Mouse (Mus musculus): ENCODE data around the gene Steap1. TPM values are rescaled to one million over a fixed set of nuclear protein-coding genes. Genes with fewer than 3 reads are reported as not detected.

Steap1 gene
- not detected in 2 replicates for polyA plus RNA-seq (2012; ENCODE audit: insufficient read depth, insufficient read length, low replicate concordance, missing spikeins)

DNA sequence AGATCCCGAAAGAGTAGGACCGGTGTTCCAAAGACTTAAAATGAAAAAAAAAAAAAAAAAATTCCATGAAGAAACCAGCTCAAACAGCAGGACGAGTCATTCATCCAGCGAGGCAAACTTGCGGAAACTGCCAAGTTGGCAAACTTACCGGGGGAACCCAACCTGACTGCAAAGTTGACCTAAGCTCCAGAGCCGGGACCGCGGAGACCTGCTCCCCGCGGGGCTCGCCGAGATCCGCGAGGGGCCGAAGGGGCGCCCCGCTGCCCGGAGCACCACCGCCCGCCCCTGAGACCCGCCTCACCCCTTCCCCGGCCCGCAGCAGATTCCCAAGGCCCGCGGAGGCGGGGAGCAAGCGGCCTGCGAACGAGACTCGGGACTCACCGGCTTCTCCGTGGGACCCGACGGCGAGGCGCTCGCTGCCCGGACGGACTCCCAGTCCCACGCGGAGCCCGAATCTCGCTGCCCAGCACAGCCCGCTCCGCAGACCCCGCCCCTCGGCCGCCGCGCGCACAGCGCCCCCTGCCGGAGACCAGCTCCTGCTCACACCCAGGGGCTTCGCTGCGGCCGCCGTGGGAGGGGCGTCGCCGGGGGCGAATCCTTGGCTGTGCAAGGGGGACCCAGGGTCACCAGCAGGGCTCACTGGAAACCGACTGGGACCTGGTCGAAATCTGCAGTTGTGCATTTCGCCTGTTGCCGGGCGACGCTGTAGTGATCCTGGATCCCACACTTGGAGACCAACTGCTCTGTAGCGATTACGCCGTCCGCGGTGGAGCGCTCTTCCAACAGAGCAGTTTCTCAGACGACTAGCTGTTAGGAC, at the start of gene Steap1:
Steap1 (minus strand) TSS at position 461 of the 817 bp plus-strand sequence.
- 2% methylated on average over 75 of the region's 75 CpGs for WGBS
- no peaks in the 10 kb centered on the region for H3K4me1 ChIP-seq (ENCODE audit: control insufficient read depth, insufficient read depth, low read length)

DNA sequence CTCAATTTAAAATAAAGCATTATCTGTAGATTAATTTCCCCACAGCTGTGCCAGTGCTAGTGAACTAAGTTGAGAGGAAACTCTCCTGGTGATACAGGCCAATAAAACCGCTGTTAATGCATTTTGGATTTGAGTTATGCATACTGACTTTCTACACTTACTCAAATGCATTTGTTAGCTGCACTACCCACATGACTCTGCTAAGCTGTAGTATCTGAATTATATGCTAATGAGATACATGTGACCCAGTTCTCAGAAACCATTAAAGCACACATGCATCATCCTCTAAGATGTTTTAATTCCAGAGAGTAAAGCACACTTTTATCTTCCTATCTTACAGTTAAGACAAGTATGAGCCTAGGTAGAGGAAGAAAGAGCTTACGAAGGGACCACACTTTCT, 38.0 kb upstream of the Steap1 start:
- H3K27ac ChIP-seq (ENCODE audit: insufficient read depth, low read depth, low read length) = no peak overlapping the region
- TF ChIP-seq CTCF (IDR thresholded peaks at IDR 0.05; ENCODE audit: insufficient read depth, low read depth, low read length) (no peak), POLR2A (IDR thresholded peaks at IDR 0.05; ENCODE audit: insufficient read depth, low read depth, low read length) (no peak)
- no peaks in the 10 kb centered on the region for H3K4me1 ChIP-seq (ENCODE audit: control insufficient read depth, insufficient read depth, low read length)
- 85% methylated on average over 2 of the region's 2 CpGs for WGBS
- no peak overlapping the region for H3K4me3 ChIP-seq (ENCODE audit: insufficient read depth, low read depth, low read length)

More for the DNA sequence above, at the start of gene Steap1:
- no peak within 1 kb of the TSS for H3K27ac ChIP-seq (ENCODE audit: insufficient read depth, low read depth, low read length)
- TF ChIP-seq CTCF (IDR thresholded peaks at IDR 0.05; ENCODE audit: insufficient read depth, low read depth, low read length) (peak; percentile 99), POLR2A (IDR thresholded peaks at IDR 0.05; ENCODE audit: insufficient read depth, low read depth, low read length) (no peak; the same call in 1 of the 2 replicates)
- peak within 1 kb of the TSS; percentile 61 for H3K4me3 ChIP-seq (ENCODE audit: insufficient read depth, low read depth, low read length)

DNA sequence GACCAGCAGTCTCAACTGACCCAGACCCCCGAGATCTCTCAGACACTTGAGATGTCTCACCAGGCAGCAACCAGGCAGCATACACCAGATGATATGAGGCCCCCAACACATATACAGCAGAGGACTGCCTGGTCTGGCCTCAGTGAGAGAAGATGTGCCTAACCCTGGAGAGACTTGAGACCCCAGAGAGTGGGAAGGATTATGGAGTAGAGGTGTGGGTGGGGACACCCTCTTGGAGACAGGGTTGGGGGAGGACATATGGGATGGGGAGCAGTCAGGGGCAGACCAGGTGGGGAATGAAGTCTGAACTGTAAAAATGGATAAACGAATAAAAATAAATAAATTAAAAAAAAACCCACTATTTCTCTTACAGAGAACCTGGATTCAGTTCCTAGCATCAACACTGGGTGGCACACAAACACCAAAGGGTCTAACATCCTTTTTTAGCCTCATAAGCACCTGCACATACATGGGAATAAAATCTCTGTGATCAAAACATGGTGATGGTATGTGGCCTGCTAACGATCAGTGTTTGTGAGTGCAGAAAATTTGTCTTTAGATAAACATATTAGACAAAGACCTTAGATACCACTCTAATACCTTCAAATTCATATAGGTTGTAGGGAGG, 7.4 kb upstream of the Steap1 start:
- Histone ChIP-seq H3K4me3 (ENCODE audit: insufficient read depth, low read depth, low read length) (no peak overlapping the region), H3K27ac (ENCODE audit: insufficient read depth, low read depth, low read length) (no peak overlapping the region), H3K4me1 (ENCODE audit: control insufficient read depth, insufficient read depth, low read length) (no peaks in the 10 kb centered on the region)
- WGBS = 61% methylated on average over 3 of the region's 3 CpGs
- TF ChIP-seq POLR2A (IDR thresholded peaks at IDR 0.05; ENCODE audit: insufficient read depth, low read depth, low read length) (no peak), CTCF (IDR thresholded peaks at IDR 0.05; ENCODE audit: insufficient read depth, low read depth, low read length) (no peak)

DNA sequence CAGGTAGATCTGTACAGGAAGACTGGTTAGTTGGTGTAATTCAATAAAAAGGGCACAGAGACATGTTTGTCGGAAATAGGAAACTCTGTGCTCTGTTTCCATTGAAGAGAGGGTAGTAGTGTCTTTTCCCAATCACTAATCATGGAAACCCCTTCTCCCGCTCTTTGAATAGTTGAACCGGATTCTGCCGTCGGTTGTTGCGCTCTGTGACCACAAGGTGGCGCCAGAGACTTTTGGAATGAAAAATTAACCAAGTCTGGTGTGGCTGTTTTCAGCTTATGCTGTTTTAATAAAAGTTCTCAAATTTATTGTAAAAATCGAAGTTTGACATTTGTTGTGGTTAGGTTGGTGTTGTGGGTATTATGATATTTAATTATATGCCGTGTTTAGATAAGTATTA, 5.9 kb upstream of the Steap1 start:
- no peak overlapping the region for H3K4me3 ChIP-seq (ENCODE audit: insufficient read depth, low read depth, low read length)
- H3K4me1 ChIP-seq (ENCODE audit: control insufficient read depth, insufficient read depth, low read length) = no peaks in the 10 kb centered on the region
- no peak overlapping the region for H3K27ac ChIP-seq (ENCODE audit: insufficient read depth, low read depth, low read length)
- TF ChIP-seq CTCF (IDR thresholded peaks at IDR 0.05; ENCODE audit: insufficient read depth, low read depth, low read length) = peak; percentile 76
- TF ChIP-seq POLR2A (IDR thresholded peaks at IDR 0.05; ENCODE audit: insufficient read depth, low read depth, low read length) = no peak
- 2% methylated on average over 9 of the region's 9 CpGs for WGBS

DNA sequence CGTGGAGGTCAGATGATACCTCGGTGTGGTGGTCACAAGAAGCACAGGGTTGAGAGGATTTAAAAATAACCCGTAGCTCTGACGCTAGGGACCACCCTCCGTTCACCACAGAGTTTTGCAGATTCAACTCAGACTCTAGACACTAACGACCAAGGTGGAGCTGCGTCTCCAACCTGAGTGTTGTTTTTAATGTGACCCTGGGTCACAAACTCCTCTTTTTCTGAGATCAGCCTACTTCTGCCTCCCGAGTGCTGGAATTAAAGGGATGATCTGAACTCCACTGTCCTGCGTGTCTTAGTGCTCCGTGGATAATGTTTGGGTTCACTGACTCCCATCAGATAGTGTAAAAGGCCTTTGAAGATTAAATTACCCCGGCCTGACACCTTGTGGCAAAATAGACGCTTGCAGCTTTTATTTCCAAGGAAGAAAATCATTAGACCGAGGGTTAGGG, 671 bp upstream of the Steap1 start:
- Histone ChIP-seq H3K27ac (ENCODE audit: insufficient read depth, low read depth, low read length) (no peak overlapping the region), H3K4me1 (ENCODE audit: control insufficient read depth, insufficient read depth, low read length) (no peaks in the 10 kb centered on the region), H3K4me3 (ENCODE audit: insufficient read depth, low read depth, low read length) (peak overlapping the region; percentile 61)
- WGBS = under 1% methylated on average over 13 of the region's 13 CpGs
- TF ChIP-seq CTCF (IDR thresholded peaks at IDR 0.05; ENCODE audit: insufficient read depth, low read depth, low read length) (no peak), POLR2A (IDR thresholded peaks at IDR 0.05; ENCODE audit: insufficient read depth, low read depth, low read length) (no peak)

DNA sequence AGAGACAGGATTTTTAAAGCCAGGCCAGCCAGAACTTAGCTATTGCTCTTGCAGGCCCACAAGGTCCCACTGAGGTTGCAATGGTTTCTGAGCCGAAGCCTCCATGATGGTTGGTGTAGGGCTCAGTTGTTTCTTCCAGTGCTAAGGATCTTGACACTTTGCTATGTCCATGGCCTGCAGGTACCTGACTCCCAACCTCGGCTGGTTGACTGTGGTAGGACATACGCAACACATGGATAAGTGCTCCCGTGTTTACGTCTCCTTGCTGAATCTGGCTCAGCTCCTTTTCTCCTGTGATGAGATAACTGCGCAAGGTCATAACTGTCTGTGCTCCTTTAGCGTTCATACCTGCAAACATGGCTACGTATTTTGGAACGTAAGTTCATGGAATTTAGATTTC, 14.7 kb downstream of the Steap1 start:
- 96% methylated on average over 9 of the region's 9 CpGs for WGBS
- TF ChIP-seq POLR2A (IDR thresholded peaks at IDR 0.05; ENCODE audit: insufficient read depth, low read depth, low read length) (no peak), CTCF (IDR thresholded peaks at IDR 0.05; ENCODE audit: insufficient read depth, low read depth, low read length) (no peak)
- Histone ChIP-seq H3K4me1 (ENCODE audit: control insufficient read depth, insufficient read depth, low read length) (no peaks in the 10 kb centered on the region), H3K4me3 (ENCODE audit: insufficient read depth, low read depth, low read length) (no peak overlapping the region), H3K27ac (ENCODE audit: insufficient read depth, low read depth, low read length) (no peak overlapping the region)

DNA sequence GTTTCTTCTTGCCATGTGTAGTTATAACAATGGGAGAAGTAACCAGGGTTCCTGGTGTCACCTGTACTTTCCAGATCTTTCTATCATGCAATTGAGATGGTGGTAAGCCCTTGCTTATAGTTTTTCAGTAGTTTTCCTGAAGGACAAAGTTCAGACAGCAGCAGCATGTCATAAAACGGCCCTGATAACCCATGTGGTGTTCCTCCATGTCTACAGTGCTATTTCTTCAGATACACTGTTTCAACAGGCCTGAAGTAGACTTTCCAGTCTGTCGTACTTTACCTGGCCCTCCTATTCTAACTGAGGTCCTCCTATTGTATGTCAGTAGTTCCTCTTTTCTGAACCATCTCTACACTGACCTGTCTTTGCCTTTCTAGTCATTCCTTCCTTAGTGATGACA, 16.3 kb downstream of the Steap1 start:
- TF ChIP-seq POLR2A (IDR thresholded peaks at IDR 0.05; ENCODE audit: insufficient read depth, low read depth, low read length) (no peak), CTCF (IDR thresholded peaks at IDR 0.05; ENCODE audit: insufficient read depth, low read depth, low read length) (no peak)

DNA sequence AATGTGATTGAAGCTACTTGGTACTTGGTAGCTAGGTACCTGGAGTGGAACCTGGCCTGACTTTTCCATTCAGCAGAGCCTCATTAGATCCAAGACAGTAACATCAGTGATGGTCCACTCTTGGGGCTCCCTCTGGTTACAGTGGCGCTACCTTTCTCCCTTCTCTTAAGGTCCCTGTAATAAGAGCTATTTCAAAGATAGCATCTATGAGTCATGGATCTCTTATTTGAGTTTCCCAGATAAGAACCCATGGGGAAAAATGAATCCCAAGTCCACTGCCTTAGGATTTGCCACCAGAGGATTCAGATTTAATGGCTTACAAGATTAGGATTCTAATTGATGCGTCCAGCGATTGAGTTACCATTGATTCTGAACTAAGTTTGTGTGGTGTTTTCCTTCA, 16.9 kb downstream of the Steap1 start:
- Histone ChIP-seq H3K27ac (ENCODE audit: insufficient read depth, low read depth, low read length) (no peak overlapping the region), H3K4me3 (ENCODE audit: insufficient read depth, low read depth, low read length) (no peak overlapping the region), H3K4me1 (ENCODE audit: control insufficient read depth, insufficient read depth, low read length) (no peaks in the 10 kb centered on the region)
- WGBS = 79% methylated on average over 3 of the region's 3 CpGs
- TF ChIP-seq POLR2A (IDR thresholded peaks at IDR 0.05; ENCODE audit: insufficient read depth, low read depth, low read length) (no peak), CTCF (IDR thresholded peaks at IDR 0.05; ENCODE audit: insufficient read depth, low read depth, low read length) (no peak)

More for the DNA sequence above, 16.3 kb downstream of the Steap1 start:
- Histone ChIP-seq H3K27ac (ENCODE audit: insufficient read depth, low read depth, low read length) (no peak overlapping the region), H3K4me3 (ENCODE audit: insufficient read depth, low read depth, low read length) (no peak overlapping the region), H3K4me1 (ENCODE audit: control insufficient read depth, insufficient read depth, low read length) (no peaks in the 10 kb centered on the region)
- WGBS = 80% methylated on average over 2 of the region's 2 CpGs

DNA sequence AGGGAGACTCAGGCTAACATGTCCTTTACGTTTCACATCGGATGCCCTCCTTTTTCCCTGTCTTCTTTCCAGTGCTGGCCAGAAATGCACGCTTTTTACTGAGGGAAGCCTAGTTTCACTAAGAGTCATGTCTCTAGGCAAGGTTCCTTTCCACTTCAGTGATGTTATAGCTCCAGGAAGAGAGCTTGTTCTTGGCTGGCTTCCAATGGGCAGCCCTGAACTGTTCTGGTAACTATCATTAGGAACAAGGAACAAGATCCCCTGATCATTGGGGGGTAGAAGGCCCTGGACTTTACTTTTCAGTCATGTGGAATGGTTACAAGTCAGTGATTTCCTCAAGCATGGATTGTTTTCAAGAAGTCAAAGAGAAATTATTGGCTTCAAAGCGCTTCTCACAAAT, 19.2 kb downstream of the Steap1 start:
- 92% methylated on average over 4 of the region's 4 CpGs for WGBS
- Histone ChIP-seq H3K4me1 (ENCODE audit: control insufficient read depth, insufficient read depth, low read length) (no peaks in the 10 kb centered on the region), H3K4me3 (ENCODE audit: insufficient read depth, low read depth, low read length) (no peak overlapping the region), H3K27ac (ENCODE audit: insufficient read depth, low read depth, low read length) (no peak overlapping the region)
- TF ChIP-seq POLR2A (IDR thresholded peaks at IDR 0.05; ENCODE audit: insufficient read depth, low read depth, low read length) (no peak), CTCF (IDR thresholded peaks at IDR 0.05; ENCODE audit: insufficient read depth, low read depth, low read length) (no peak)

Data from olfactory bulb, adult 2 months (tissue).